Mouse (Mus musculus): Measurements from ENCODE around the gene Eif3i.
"Not testable (repeated sequence)": the region's sequence is repeated elsewhere in the genome, so short reads cannot be mapped to it uniquely, and the experiment has no call there.

Gene Eif3i

DNA sequence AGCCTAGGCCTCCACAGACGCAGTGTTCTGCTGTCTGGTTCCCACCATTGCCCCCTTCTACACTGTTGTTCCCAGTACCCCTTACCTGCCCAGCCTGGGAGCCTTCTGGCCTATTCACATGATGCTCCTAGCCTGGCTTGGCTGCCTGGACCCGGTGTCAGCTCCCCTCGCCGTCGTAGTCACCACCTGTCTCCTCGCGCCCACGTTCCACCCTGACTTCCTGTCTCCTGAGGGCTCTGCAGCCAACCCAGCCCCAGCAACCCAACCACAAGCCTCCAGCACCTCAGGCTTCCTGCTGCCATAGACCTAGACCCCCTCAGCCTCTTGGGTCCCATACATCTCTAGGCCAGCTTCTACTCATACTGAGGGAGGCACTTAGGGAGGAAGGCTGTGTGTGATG, 27.0 kb downstream of the Eif3i start, which contains the start of gene Lck:
Gene Lck, minus strand, starts transcription at position 212 of the 400 bp plus-strand sequence.
- no peak for DNase-seq (ENCODE audit: low spot score)

DNA sequence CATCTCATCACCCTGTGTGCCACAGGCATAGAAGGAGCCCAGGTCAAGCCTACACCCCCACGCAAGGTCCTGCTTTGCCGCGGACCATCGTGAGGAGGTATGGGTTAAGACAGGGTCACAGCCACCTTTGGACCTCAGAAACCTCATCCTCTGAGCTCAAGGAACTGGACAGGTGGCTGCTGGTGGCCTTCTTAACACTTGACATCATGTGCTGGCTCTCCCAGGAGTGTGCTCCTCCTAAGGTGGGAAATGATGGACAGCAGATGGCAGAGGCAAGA, 27.4 kb downstream of the Eif3i start:
- no peak for DNase-seq (ENCODE audit: low spot score)

DNA sequence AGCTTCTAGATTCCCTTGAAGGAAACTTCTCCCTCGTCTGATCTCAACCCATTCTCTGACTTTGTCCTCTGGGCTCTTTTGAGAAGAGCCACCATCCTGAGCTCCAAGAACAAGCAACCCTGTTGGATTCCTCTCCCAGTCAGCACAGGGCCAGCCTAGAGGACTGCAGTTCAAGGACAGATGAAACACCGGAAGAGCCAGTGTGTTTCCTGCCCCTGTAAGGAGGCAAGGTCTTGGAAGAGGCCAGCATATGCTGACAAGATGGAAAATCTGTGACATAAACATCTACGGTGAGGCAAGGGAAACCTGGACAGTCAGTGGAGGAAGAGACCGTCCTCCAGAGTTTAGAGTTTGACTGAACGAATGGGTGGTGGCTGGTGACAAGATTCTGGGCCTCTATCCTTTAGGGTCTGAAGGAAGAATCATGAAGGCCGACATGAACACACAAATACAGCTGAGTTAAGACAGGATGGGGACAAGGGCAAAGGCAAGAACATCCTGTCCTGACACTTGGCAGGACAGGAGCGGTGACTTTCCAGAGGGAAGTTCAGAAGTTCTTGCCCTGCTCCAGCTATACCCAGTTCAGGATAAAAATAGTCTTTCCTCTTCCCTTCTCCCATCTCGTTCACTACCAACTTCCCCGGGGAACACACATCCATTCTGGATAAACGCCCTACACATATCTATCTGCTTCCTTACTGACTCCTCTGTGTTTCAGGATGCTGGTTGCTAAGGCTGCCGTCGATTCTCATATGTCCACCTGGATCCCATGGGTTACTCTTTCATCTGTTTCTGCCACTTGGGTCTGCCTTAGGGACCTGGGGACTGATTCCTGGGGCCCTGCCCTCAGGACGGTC, 28.0 kb downstream of the Eif3i start:
- DNase-seq (ENCODE audit: low spot score) = no peak

DNA sequence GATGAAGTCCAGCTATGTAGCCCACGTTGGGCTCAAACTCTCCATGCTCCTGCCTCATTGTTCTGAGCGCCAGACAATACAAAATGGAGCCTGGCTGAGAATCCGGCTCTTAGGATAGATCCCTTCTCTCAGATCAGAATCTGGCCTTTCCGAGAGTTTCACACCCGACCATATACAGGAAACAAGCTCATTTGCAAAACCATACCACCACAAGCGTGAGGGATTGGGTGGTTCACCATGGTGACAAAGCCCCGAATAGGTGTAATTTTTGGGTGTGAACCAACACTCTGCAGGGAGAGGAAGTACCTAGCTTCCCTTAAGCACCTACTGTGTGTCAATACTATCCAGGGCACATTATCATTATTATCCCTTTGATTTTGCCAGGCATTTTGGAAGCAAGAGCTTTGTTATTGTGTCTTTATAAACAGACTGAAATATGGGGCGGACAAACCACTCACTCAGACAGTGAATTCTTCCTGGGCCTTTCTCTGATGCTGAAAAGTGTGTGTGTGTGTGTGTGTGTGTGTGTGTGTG, 28.8 kb downstream of the Eif3i start:
- no peak for DNase-seq (ENCODE audit: low spot score)

DNA sequence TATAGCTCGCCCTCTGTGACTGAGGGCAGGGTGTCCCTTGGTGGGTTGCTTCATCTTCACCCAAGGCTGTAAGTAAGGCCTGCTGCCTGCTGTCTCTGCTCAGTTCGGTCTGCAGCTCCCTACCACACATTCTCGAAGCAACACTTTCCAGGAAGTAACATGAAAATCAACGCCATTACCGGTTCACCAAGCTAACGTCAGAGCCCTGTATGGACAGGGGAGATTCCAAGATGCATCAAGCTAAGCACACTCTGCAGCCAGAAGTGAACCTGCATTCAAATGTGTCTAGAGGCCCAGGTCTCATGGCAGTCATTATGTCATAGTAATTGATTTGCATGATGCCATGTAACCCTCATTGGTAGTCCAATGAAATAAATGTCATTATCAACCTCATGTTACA, 30.4 kb downstream of the Eif3i start:
- DNase-seq (ENCODE audit: low spot score) = no peak

DNA sequence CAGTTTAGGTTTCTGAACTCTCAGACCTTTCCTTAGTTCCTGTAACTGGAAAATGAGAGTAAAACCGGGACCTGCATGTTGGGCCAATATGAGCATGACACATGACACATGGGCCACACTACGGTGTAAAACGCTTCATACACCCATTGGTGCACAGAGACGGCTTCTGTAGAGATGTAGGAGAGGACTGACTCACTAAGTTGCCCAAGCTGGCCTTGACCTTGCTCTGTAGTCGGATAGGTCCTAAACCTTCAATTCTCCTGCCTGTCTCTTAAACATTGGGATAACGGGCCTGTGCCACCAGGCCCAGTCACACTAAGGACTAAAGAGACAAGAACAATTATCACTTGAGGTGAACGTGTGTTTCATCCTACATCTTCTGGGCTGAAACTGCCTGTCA, 32.1 kb downstream of the Eif3i start:
- DNase-seq (ENCODE audit: low spot score) = no peak

DNA sequence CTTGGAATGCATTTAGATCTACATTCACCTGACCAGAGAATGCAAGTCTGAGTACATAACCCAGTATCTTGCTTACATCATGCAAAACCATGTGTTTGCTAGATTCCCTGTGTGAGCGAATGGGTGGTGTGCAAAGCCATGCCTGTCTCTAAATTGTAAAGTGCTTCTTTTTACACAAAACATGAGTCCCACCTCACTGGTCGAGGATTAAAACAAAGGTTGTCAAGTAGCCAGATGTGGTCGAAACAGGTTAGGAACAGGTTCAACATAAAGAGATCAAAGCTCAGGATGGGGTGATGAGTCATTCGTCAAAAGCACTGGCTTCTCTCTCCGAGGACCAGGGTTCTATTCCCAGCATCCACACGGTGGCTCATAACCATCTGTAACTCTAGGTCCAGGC, 35.3 kb downstream of the Eif3i start:
- DNase-seq (ENCODE audit: low spot score) = no peak

DNA sequence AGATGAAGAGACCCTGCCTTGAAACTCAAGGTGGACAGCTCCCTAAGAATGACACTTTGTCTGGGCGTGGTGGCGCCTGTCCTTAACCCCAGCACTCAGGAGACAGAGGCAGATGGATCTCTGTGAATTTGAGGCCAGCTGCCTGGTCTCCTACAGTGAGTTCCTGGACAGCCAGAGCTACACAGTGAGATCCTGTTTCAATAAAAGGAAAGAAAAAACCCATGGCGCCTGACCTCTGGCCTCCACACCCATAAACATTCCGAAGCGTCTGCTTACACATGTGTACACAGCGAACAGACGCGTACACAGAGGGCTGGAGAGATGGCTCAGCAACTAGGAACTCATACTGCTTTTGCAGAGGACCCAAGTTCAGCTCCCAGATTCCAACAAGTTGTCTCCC, 36.7 kb downstream of the Eif3i start:
- no peak for DNase-seq (ENCODE audit: low spot score)

DNA sequence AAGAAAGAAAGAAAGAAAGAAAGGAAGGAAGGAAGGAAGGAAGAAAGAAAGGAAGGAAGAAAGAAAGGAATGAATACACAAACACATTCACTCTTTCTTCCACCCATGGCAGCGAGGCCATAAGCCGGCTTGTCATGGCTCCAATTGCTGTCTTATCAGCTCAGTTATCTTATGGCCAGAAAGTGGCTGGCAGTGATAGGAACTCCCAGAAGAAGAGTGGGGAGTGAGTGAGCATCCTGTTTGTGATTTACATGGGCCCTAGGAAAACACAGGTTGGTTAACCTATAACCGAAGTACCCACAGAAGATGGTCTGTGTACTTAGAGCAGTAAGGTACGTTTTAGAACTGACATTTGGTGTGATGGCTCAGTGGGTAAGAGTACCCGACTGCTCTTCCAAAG, 39.3 kb downstream of the Eif3i start:
- no peak for DNase-seq (ENCODE audit: low spot score)

DNA sequence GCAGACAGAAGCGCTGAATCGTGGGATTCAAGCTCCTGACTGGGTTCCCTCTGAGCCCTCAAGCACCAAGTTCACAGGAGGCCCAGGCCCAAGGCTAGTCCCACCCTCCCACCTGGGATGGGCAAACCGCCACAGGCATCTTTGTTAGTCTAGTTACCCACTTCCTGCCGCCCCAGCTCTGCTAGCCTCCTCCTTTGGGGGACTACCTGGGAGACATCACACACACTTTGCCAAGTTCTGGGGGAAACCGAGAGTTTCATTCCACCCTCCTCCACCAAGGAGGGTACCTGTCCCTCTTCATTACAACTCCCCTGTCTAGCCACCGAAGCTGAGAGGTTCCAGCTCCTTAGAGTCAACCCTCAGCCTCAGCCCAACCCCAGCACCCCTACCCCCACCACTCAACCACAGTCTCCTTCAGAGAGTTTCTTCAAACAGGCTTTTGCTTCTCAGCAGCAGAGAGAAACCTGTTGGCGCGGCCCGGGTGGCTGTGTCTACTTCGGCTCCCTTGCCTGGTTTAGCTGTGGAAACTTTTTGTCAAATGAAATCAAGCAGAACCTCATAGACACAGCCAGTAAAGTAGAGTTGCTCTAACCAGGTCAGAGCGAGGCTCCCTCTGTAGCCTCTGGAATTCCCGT, 42.0 kb downstream of the Eif3i start:
- peak; percentile 52 for DNase-seq (ENCODE audit: low spot score)

DNA sequence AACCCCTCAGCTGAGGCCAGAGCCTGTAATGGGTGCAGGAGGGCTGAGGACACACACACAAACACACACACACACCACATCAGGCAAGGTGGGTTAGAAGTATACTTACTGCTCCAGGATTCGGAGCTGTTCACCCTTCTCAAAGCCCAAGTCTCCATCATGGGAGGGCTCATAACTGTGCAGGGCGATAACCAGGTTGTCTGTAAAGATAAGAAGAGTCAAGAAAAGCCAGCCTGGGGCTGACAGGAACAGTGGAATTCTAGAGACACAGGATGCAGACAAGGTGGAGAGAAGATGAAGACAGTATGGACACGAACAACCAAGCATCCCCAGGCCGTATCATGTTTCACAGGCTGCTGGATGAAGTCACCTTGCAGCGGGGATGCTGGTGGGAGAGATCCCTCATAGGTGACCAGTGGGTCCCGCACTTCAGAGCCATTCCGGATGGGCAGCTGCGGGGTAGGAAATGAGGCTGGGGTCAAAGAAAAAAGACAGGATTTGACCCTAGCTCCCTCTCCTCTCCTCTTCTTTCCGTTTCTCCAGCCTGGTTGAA, 43.1 kb downstream of the Eif3i start:
- DNase-seq (ENCODE audit: low spot score) = no peak

DNA sequence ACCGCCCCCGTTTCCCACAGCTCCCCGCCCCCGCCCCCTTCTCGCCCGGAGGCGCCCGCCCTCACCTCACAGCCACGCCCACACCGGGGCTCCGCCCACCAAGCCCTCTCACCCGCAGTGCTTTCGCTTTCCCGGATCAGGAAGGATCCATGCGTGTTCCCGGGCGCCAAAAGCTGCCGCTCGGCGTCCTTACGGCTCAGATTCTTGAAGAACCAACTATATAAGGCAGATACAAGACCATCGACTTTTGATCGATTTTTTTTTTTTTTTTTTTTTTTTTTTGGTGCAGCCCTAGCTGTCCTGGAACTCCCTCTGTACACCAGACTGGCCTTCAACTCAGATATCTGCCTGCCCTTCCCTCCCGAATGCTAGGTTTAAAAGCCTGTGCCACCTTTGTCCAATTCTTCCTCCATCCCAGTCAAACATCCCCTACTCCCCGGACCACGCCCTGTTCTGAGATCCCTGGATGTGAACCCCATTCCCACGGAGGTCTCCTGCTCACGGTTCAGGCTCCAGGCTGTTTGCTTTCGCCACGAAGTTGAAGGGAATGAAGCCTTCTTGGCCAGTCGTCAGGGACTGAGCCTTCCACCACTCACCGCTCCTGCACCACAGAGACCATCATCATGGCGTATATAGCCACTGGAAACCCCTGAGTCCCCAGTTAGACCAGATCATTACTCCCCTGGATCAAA, 43.8 kb downstream of the Eif3i start:
- DNase-seq (ENCODE audit: low spot score) = peak; percentile 99

DNA sequence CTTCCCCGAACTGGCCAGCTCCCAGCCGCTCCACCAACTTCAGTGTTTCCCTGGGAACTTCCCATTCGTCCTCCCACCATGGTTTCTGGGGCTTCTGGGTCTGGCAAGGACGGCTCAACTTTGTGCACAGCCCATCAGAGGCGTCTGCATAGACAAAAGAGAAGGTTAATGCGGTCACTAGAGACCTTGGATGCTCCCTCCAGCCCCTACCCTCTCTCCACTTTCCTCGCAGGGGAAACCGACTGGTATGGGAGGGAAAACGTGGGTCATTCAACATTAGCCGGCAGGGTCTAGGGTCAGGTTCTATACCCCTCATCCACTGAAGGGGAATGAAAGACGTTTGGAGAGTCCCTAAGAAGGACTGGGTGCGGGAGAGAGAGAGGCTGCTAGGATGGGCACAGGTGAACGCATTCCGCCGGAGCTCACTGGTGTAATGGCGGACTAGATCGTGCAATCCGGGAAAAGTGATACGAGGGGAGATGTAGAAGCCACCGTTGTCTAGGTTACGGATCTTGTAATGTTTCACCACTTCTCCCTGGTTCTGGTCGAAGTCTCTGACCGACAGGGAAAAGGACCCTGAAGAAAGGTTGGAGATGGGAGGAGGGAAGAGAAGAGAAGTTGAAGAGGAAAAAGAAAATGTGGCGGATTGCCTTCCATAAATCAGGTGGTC, 44.5 kb downstream of the Eif3i start:
- DNase-seq (ENCODE audit: low spot score) = peak; percentile 52

DNA sequence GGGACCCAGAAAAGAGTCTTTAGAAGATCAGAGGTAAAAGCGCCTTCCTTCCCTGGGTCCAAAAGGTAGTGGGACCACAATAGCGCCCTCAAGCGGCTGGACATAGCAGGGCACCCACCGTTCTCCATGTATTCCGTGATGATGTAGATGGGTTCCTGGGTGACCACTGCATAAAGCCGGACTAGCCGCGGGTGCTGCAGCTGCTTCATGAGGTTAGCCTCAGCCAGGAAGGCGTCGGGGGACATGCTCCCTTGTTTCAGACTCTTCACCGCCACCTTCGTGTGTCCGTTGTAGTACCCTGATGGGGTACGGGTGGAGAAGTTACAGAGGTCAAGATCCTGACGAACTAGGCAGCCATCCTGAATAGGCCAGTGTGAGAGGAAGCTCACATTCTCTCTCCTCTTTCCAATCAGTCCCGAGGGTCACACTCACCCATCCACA, 45.0 kb downstream of the Eif3i start:
- DNase-seq (ENCODE audit: low spot score) = peak; percentile 85

DNA sequence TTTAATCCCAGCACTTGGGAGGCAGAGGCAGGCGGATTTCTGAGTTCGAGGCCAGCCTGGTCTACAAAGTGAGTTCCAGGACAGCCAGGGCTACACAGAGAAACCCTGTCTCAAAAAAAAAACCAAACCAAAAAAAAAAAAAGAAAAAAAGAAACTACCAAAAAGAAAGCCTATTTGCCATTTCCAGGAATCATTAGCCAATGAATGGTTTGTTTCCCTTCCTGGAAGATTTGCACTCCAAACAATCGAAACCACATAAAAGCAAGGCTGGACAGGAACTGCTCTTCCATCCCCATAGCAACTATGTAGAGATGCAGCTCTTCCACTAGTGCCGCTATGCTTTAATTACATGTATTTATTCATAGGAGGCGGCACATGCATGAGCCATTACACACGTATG, 45.9 kb downstream of the Eif3i start:
- DNase-seq (ENCODE audit: low spot score) = not testable (repeated sequence)

DNA sequence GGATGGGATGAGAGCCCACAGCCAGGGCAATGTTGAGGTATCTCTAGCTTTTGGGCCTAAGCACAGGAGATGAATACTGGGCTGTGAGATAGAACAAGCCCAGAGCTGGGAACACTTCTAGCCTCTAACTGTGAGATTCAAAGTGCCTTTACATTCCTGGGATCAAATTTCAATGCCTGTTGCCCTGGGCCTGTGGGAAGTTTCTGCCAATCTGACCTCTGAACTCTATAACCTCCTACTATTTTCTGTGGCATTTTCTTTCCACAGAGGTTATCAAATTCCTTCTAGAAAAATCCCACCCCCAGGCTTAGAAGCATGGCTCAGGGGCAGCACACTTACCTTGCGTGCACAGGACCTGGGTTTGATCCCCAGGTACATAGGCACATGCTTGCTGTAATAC, 50.2 kb downstream of the Eif3i start:
- no peak for DNase-seq (ENCODE audit: low spot score)

DNA sequence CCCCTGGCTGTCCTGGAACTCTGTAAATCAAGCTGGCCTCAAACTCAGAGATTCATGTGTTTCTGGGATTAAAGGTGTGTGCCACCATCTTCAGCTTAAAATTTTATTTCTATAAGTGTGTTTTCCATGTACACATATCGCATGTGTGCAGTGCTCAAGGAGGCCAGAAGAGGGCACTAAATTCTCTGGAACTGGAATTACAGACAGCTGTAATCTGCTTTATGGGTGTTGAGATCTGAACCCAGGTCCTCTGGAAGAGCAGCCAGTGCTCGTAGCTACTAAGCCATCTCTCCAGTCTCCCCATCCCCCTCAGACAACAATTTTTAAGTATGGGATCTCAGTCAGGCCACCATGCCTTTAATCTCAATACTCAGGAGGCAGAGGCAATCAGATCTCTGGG, 51.1 kb downstream of the Eif3i start:
- DNase-seq (ENCODE audit: low spot score) = peak; percentile 54

DNA sequence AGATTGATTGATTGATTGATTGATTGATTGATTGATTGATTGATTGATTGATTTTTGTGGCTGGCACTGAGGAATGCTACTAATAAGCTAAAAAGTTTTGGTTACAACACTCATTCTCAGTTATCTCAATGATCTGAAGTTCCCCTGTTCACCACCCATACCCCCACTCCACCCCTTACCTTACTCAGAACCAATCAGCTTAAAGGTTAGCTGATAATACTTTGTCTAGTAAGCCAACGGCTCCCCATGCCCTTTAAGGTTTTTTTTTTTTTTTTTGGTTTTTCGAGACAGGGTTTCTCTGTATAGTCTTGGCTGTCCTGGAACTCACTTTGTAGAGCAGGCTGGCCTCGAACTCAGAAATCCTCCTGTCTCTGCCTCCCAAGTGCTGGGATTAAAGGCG, 52.8 kb downstream of the Eif3i start:
- not testable (repeated sequence) for DNase-seq (ENCODE audit: low spot score)

DNA sequence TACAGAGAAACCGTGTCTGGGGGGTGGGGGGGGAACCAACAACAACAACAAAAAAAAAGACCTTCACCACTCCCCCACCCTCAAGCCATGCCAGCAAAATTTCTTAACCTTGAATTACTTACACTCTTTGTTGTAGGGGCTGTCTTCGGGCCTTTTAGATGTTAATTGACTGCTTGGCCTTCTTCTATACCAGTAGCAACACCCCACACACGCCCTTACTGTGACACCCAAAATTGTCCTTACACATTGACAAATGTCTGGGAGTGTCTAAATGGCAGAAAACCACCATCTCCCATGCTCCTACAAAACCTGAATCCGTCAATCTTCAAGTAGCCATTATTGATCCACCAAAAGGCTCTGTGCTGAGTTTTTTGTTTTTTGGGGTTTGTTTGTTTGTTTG, 56.3 kb downstream of the Eif3i start:
- no peak for DNase-seq (ENCODE audit: low spot score)

DNA sequence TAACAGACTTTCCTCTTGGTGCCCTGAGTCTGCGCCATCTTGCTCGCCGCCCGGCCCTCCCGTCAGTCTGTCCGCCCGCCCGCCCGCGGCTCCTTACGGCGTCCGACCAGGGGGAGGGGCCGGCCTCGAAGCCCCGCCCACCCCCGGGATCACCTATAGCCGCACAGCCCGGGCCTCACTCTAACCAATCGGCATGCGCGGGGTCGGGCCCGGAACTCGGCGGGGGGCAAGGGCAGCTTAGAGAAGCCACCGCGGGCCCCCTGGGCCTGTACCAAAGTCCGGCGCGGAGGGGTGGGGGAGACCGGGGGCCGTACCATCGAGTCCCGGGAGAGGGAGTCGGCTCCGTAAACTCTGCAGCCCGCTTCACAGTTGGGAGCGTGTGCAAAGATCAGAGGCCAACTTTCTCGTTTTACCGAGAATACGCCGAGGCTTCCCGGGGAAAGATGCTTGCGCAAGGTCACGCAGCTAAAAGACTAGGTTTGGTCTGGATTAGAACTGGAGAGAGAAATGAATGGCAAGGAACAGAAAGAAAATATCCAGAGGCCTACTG, 57.8 kb downstream of the Eif3i start, which contains the start of gene Hdac1:
Gene Hdac1, minus strand, starts transcription at position 122 of the 550 bp plus-strand sequence.
- DNase-seq (ENCODE audit: low spot score) = peak; percentile 98
